Mouse (Mus musculus) left cerebral cortex, postnatal 4 days (tissue): ENCODE results near the gene Tmem63a. TPM values are rescaled to one million over a fixed set of nuclear protein-coding genes. Genes with fewer than 3 reads are reported as not detected.

Experiments used
- total RNA-seq, 2 experiments: library from RNA; stranded (reverse); gene quantifications; 2 replicates each; pipeline ENCODE4 v1.2.3; 2021

The Tmem63a gene
- total RNA-seq, 2 experiments from 2014 or later = 1.8 to 3.3 TPM

Other genes with a start within 250 kb of the Tmem63a start
- not detected for gene Mixl1, start 245.3 kb upstream of the Tmem63a start, total RNA-seq
- 10 to 100 TPM; 39.4 to 42.5 TPM for gene Acbd3, start 216.3 kb upstream of the Tmem63a start, total RNA-seq
- 100 to 1,000 TPM; 848 to 881 TPM for gene H3f3a, start 128.4 kb upstream of the Tmem63a start, total RNA-seq
- 10 to 100 TPM; 28.4 to 29.0 TPM for gene Sde2, start 91.2 kb upstream of the Tmem63a start, total RNA-seq
- 10 to 100 TPM in 1 of 2 experiments, 1 to 10 TPM in 1; 9.9 to 14.0 TPM for gene Lefty2, start 49.2 kb upstream of the Tmem63a start, total RNA-seq
- 10 to 100 TPM; 28.6 to 31.6 TPM for gene Pycr2, start 38.1 kb upstream of the Tmem63a start, total RNA-seq
- 1 to 10 TPM; 2.9 to 3.4 TPM for gene Lefty1, start 7.3 kb upstream of the Tmem63a start, total RNA-seq
- 1 to 10 TPM; 9.0 to 9.9 TPM for gene Ephx1, start 78.6 kb downstream of the Tmem63a start, total RNA-seq
- not detected for gene 9130409I23Rik, start 108.9 kb downstream of the Tmem63a start, total RNA-seq
- gene Nvl, start 201.9 kb downstream of the Tmem63a start, total RNA-seq = 10 to 100 TPM; 41.0 to 41.1 TPM
- gene Cnih4, start 202.3 kb downstream of the Tmem63a start, total RNA-seq = 10 to 100 TPM; 22.7 to 23.1 TPM